Mouse (Mus musculus) myocyte (in vitro differentiated cells): Measurements from ENCODE around the gene Notch4. TPM values are rescaled to one million over a fixed set of nuclear protein-coding genes. Genes with fewer than 3 reads are reported as not detected.

ENCODE experiments used
- H3K27me3 ChIP-seq: one replicate; pipeline ENCODE4 v1.6.1; 2011; ENCODE audit not compliant: control insufficient read depth, insufficient read depth, insufficient read length
- H3K36me3 ChIP-seq: one replicate; pipeline ENCODE4 v1.6.1; 2011; ENCODE audit not compliant: control insufficient read depth, insufficient read depth
- H3K4me2 ChIP-seq: one replicate; pipeline ENCODE4 v1.6.1; 2011; ENCODE audit warnings: low read depth, control low read depth
- H3K4me3 ChIP-seq: one replicate; pipeline ENCODE4 v1.5.1; 2011; ENCODE audit warnings: mild to moderate bottlenecking, control low read depth, moderate library complexity
- H3K79me2 ChIP-seq: one replicate; pipeline ENCODE4 v1.6.1; 2011; ENCODE audit not compliant: control insufficient read depth, insufficient read depth
- H3ac ChIP-seq: one replicate; pipeline ENCODE4 v1.6.1; 2011; ENCODE audit not compliant: control insufficient read depth, insufficient read length
- CEBPB ChIP-seq: IDR thresholded peaks from 2 replicates; pipeline ENCODE4 v1.6.1; 2011; ENCODE audit warnings: mild to moderate bottlenecking, moderate library complexity; ENCODE audit not compliant: poor library complexity, insufficient read depth, severe bottlenecking
- E2F4 ChIP-seq: IDR thresholded peaks from one replicate; pipeline ENCODE4 v1.6.1; 2011; ENCODE audit warnings: mild to moderate bottlenecking, control low read depth, moderate library complexity; ENCODE audit not compliant: insufficient read depth
- MAX ChIP-seq: IDR thresholded peaks from one replicate; pipeline ENCODE4 v1.6.1; 2011; ENCODE audit warnings: low read depth, mild to moderate bottlenecking, control low read depth
- MYOD1 ChIP-seq, 3 experiments: IDR thresholded peaks; one replicate each; pipeline ENCODE4 v1.6.1; 2011; ENCODE audit warnings: control low read depth in 2 of 3, low read depth in 2 of 3, mild to moderate bottlenecking in 2 of 3, moderate library complexity in 1 of 3; ENCODE audit not compliant: insufficient read length in 2 of 3, control insufficient read depth in 1 of 3
- MYOG ChIP-seq, 3 experiments: IDR thresholded peaks; one replicate each; pipeline ENCODE4 v1.6.1; 2011; ENCODE audit warnings: control low read depth in 2 of 3, low read depth in 2 of 3, mild to moderate bottlenecking in 2 of 3; ENCODE audit not compliant: insufficient read length in 2 of 3, control insufficient read depth in 1 of 3, insufficient read depth in 1 of 3
- POLR2A ChIP-seq: IDR thresholded peaks from one replicate; pipeline ENCODE4 v1.6.1; 2011; ENCODE audit warnings: low read depth, mild to moderate bottlenecking, control low read depth, moderate library complexity; ENCODE audit not compliant: insufficient read length
- POLR2AphosphoS2 ChIP-seq: IDR thresholded peaks from one replicate; pipeline ENCODE4 v1.6.1; 2011; ENCODE audit warnings: low read depth, control low read depth; ENCODE audit not compliant: insufficient read length
- REST ChIP-seq: IDR thresholded peaks from one replicate; pipeline ENCODE4 v1.6.1; 2011; ENCODE audit warnings: mild to moderate bottlenecking, control low read depth, moderate library complexity; ENCODE audit not compliant: insufficient read depth, insufficient read length
- SRF ChIP-seq: IDR thresholded peaks from one replicate; pipeline ENCODE4 v1.6.1; 2011; ENCODE audit warnings: low read depth; ENCODE audit not compliant: control insufficient read depth, insufficient read length
- TCF12 ChIP-seq: IDR thresholded peaks from one replicate; pipeline ENCODE4 v1.6.1; 2011; ENCODE audit warnings: mild to moderate bottlenecking, control low read depth; ENCODE audit not compliant: poor library complexity, insufficient read depth, severe bottlenecking
- TCF3 ChIP-seq: IDR thresholded peaks from one replicate; pipeline ENCODE4 v1.6.1; 2011; ENCODE audit warnings: low read depth, control low read depth; ENCODE audit not compliant: insufficient read length
- USF1 ChIP-seq: IDR thresholded peaks from one replicate; pipeline ENCODE4 v1.6.1; 2011; ENCODE audit warnings: low read depth, mild to moderate bottlenecking, control low read depth, moderate library complexity
- polyA plus RNA-seq: library from polyadenylated mRNA; unstranded; fragments of >200 nt; fragmentation: generic; extraction: Trizol; gene quantifications from one replicate; pipeline ENCODE4 v1.2.1, GENCODE M21; 2012; ENCODE audit warnings: missing spikeins

The Notch4 gene
- polyA plus RNA-seq, 1 experiment = 0.31 TPM

DNA sequence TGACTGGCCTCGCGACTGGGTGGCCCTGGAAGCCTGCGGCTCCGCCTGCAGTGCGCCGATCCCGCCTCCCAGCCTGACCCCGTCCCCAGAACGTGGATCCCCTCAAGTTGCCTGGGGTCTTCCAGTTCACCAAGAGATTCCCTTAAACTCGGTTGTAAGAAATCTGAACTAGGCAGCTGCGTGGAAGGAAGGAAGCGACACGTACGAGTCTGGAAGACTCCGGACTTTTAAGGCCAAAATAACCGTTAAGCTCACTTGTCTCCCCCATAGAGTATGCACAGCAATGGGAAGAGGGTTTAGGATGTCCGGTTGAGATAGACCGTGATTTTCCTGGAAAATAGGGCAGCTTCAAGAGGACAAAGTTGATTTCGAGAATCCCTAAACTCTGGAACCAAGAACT is 23.7 kb downstream of the Notch4 start:
- peak overlapping the region; percentile 46 for H3K4me3 ChIP-seq
- H3K4me2 ChIP-seq = peak overlapping the region; percentile 92
- peak overlapping the region; percentile 46 for H3ac ChIP-seq
- no peaks in the 10 kb centered on the region for H3K36me3 ChIP-seq
- TF ChIP-seq SRF (no peak), REST (no peak), MAX (no peak), TCF12 (no peak), MYOG (IDR thresholded peaks at IDR 0.05; ENCODE audit: control insufficient read depth in 1 of 3, insufficient read depth in 1 of 3, insufficient read length in 2 of 3, low read depth in 2 of 3) (no peak), USF1 (no peak), MYOD1 (IDR thresholded peaks at IDR 0.05; ENCODE audit: control insufficient read depth in 1 of 3, insufficient read length in 2 of 3, low read depth in 2 of 3) (no peak), POLR2AphosphoS2 (no peak), E2F4 (no peak), TCF3 (no peak), POLR2A (no peak), CEBPB (no peak)
- H3K79me2 ChIP-seq = no peaks in the 10 kb centered on the region
- H3K27me3 ChIP-seq = no peaks in the 10 kb centered on the region

DNA sequence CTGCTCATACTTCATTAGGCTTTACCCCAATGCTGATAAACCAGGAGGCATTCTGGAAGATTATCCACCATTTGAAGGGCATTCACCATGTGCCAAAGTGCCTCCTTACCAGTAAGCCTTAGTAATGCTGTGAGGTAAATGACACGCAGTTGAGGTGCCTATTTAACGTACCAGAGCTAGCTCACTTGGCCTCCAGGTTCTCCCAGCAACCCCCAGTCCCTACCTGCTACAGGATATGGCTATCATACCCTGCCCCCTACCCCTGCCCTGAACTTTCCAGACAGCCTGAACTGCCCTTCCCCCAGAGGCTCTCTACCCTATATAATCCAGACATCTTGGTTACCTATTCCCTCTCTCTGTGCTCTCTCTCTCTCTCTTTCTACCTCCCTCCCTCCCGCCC is 24.7 kb downstream of the Notch4 start:
- H3K4me2 ChIP-seq = no peak overlapping the region
- TF ChIP-seq MAX = no peak
- peak; percentile 24 for TF ChIP-seq POLR2AphosphoS2
- H3K27me3 ChIP-seq = no peaks in the 10 kb centered on the region
- no peak overlapping the region for H3K4me3 ChIP-seq
- H3ac ChIP-seq = no peak overlapping the region
- H3K36me3 ChIP-seq = no peaks in the 10 kb centered on the region
- no peaks in the 10 kb centered on the region for H3K79me2 ChIP-seq

DNA sequence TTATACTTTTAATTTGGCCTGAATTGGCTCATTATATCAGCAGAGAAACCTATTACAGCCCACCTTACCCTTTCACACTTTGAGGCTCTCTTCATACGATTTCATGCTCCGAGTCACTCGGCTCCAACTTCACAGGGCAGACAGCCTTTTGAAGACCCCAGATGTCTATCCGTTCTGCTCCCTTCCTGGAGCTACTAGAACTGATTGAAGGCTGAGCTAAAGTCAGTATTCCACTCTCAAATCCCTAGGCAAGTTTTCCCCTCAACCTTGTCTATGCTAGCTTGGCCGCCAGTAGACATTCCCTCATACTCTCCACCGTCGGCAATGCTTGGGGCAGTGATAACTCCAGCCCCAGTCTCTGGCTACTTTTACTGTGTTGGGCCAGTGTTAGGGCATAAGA is 25.1 kb downstream of the Notch4 start:
- no peak overlapping the region for H3ac ChIP-seq
- TF ChIP-seq MAX (no peak), POLR2AphosphoS2 (no peak), REST (no peak), E2F4 (no peak), POLR2A (no peak), MYOD1 (IDR thresholded peaks at IDR 0.05; ENCODE audit: control insufficient read depth in 1 of 3, insufficient read length in 2 of 3, low read depth in 2 of 3) (no peak), SRF (no peak), USF1 (no peak), TCF3 (no peak), TCF12 (no peak), MYOG (IDR thresholded peaks at IDR 0.05; ENCODE audit: control insufficient read depth in 1 of 3, insufficient read depth in 1 of 3, insufficient read length in 2 of 3, low read depth in 2 of 3) (no peak), CEBPB (no peak)
- H3K4me3 ChIP-seq = no peak overlapping the region

DNA sequence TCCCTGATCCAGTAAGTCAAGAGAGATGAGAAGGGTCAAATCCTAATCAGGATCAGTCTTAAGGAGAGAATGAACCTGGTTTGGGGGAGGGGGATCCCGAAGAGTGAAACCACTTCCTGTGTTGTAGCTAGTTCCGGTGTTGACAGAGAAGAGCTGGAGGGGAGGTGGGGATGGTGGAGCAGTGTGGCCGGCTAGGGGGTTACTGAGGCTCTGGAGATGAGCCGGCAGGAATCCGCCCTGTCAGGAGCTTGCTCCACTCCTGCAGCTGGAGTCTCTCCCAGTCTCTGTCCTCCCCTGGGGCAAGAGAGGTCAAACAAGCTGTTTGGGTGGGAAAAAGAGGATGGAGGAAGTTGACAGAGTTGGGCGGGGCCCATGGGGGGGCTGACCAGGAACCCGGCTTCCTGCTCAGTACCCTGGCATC is 25.6 kb downstream of the Notch4 start, which contains the start of gene Gpsm3:
Gene Gpsm3, plus strand, starts transcription at position 126 of the 421 bp plus-strand sequence.
- Histone ChIP-seq H3ac (no peak within 1 kb of the TSS), H3K36me3 (no peaks in the 10 kb centered on the region), H3K27me3 (no peaks in the 10 kb centered on the region), H3K4me3 (no peak within 1 kb of the TSS), H3K4me2 (peak within 1 kb of the TSS; percentile 4), H3K79me2 (no peaks in the 10 kb centered on the region)
- TF ChIP-seq TCF3 (no peak), POLR2AphosphoS2 (no peak)

More for the DNA sequence above, 25.1 kb downstream of the Notch4 start:
- no peaks in the 10 kb centered on the region for H3K36me3 ChIP-seq
- no peaks in the 10 kb centered on the region for H3K27me3 ChIP-seq
- H3K4me2 ChIP-seq = no peak overlapping the region
- no peaks in the 10 kb centered on the region for H3K79me2 ChIP-seq

DNA sequence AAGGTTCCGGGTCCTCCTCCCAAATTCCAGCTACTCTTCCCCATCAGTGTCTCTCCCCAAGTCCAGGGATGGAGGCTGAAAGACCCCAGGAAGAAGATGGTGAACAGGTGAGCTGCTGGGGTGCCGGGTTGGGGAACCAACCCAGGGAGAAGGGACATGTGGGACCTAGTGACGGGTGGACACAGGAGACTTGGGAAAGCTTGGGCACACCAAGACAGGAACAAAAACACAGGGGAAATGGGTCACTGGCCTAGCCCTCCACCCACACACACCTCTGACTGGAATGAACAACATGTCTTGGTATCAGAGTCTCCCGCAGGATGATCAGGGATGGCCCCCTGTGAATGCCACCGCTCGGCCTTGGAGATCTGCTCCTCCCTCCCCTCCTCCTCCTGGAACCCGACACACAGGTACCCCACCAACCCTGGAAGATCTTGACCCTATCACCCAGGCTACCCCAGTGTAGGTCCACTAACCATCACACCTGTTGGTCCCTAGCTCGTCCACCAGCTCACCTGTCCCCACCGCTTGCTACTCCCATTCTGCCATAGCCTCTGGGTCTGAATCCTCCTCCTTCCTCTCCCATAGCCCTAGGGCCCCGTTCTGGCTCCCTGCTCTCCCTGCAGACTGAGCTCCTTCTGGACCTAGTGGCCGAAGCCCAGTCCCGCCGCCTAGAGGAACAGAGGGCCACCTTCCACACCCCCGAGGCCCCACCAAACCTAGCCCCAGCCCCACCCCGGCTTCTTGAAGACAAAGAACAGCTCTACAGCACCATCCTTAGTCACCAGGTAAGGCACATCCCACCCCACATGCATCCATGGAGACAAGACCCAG is 26.3 kb downstream of the Notch4 start:
- Histone ChIP-seq H3K36me3 (no peaks in the 10 kb centered on the region), H3K4me2 (peak overlapping the region; percentile 95), H3K4me3 (no peak overlapping the region), H3K79me2 (no peaks in the 10 kb centered on the region), H3ac (no peak overlapping the region), H3K27me3 (no peaks in the 10 kb centered on the region)
- no peak for TF ChIP-seq USF1
- no peak for TF ChIP-seq POLR2AphosphoS2
- TF ChIP-seq POLR2A = no peak
- TF ChIP-seq MYOD1 (IDR thresholded peaks at IDR 0.05; ENCODE audit: control insufficient read depth in 1 of 3, insufficient read length in 2 of 3, low read depth in 2 of 3) = no peak
- TF ChIP-seq REST = no peak
- TF ChIP-seq E2F4 = no peak
- TF ChIP-seq TCF12 = no peak
- no peak for TF ChIP-seq MYOG (IDR thresholded peaks at IDR 0.05; ENCODE audit: control insufficient read depth in 1 of 3, insufficient read depth in 1 of 3, insufficient read length in 2 of 3, low read depth in 2 of 3)
- no peak for TF ChIP-seq TCF3
- no peak for TF ChIP-seq SRF
- no peak for TF ChIP-seq MAX
- TF ChIP-seq CEBPB = no peak
